Mouse (Mus musculus) lung, postnatal 0 days (tissue): ENCODE results near the gene Krt17. TPM values are rescaled to one million over a fixed set of nuclear protein-coding genes. Genes with fewer than 3 reads are reported as not detected.
A peak's percentile ranks its signal among the peaks of the same experiment; 100 is the strongest.

Source experiments
- ATAC-seq: fragments of 200-750 bp; cut with Nextera tagmentation; 2 replicates; pipeline ENCODE4 v1.8.0; 2017; ENCODE audit warnings: moderate library complexity
- DNase-seq: peaks from one replicate; pipeline ENCODE4 v3.0.0-alpha.2; 2016; ENCODE audit warnings: low spot score
- H3K27ac ChIP-seq: fragments of 300-500 bp; sonication (generic); 2 replicates; pipeline ENCODE4 v1.5.1; 2014; ENCODE audit warnings: antibody characterized with exemption, mild to moderate bottlenecking, low read length, mixed read lengths
- H3K27me3 ChIP-seq: fragments of 300-500 bp; sonication (generic); replicated peaks from 2 replicates; pipeline ENCODE4 v1.6.1; 2014; ENCODE audit warnings: low read length, mixed read lengths; ENCODE audit not compliant: insufficient read depth
- H3K36me3 ChIP-seq: fragments of 300-500 bp; sonication (generic); 2 replicates; pipeline ENCODE4 v1.6.1; 2014; ENCODE audit warnings: low read length, mixed read lengths; ENCODE audit not compliant: insufficient read depth
- H3K4me1 ChIP-seq: fragments of 300-500 bp; sonication (generic); 2 replicates; pipeline ENCODE4 v1.6.1; 2014; ENCODE audit warnings: antibody characterized with exemption, low read depth, low read length, mixed read lengths; ENCODE audit not compliant: insufficient read depth
- H3K4me2 ChIP-seq: fragments of 300-500 bp; sonication (generic); replicated peaks from 2 replicates; pipeline ENCODE4 v1.6.1; 2014; ENCODE audit warnings: low read depth, mild to moderate bottlenecking, low read length, moderate library complexity, mixed read lengths
- H3K4me3 ChIP-seq: fragments of 300-500 bp; sonication (generic); 2 replicates; pipeline ENCODE4 v1.5.1; 2014; ENCODE audit warnings: low read depth, low read length
- H3K9ac ChIP-seq: fragments of 300-500 bp; sonication (generic); replicated peaks from 2 replicates; pipeline ENCODE4 v1.6.1; 2014; ENCODE audit warnings: low read depth, mild to moderate bottlenecking
- H3K9me3 ChIP-seq: fragments of 300-500 bp; sonication (generic); 2 replicates; pipeline ENCODE4 v1.6.1; 2016; ENCODE audit warnings: low read length, mixed read lengths
- CTCF ChIP-seq: IDR thresholded peaks from 2 replicates; pipeline ENCODE4 v1.5.1; 2016; ENCODE audit warnings: antibody characterized with exemption, mild to moderate bottlenecking
- EP300 ChIP-seq: IDR thresholded peaks from 2 replicates; pipeline ENCODE4 v1.6.1; 2016; ENCODE audit warnings: antibody characterized with exemption, mild to moderate bottlenecking, control low read depth
- WGBS: fragments of 180-500 bp; shearing (Covaris S2); extraction: QIAGEN DNeasy Blood & Tissue Kit; methylation state at CpG from one replicate; pipeline ENCODE4 v1.1.7; 2014; 5-methylcytosine and 5-hydroxymethylcytosine counted together
- polyA plus RNA-seq: library from polyadenylated mRNA; unstranded; fragments of >200 nt; fragmentation: Nextera tagmentation; extraction: Ambion mirVana; gene quantifications from 2 replicates; pipeline ENCODE4 v1.2.1, GENCODE M21; 2015

The Krt17 gene
- polyA plus RNA-seq, 1 experiment from 2014 or later: 0.58 TPM

GRCm38 (mm10) chr11:100282549-100282948, 21.7 kb upstream of the Krt17 start:
- no peaks in the 10 kb centered on the region for H3K36me3 ChIP-seq
- no peak overlapping the region for H3K27ac ChIP-seq
- TF ChIP-seq EP300 (no peak), CTCF (peak; percentile 91)
- no peak overlapping the region for H3K9ac ChIP-seq
- 25% methylated on average over 10 of the region's 10 CpGs for WGBS
- H3K4me2 ChIP-seq: no peak overlapping the region
- ATAC-seq (peak; percentile 16; the same call in 1 of the 2 replicates), DNase-seq (peak; percentile 84)
- H3K27me3 ChIP-seq: no peaks in the 10 kb centered on the region
- no peaks in the 10 kb centered on the region; the same call in 1 of the 2 replicates for H3K4me1 ChIP-seq
- no peaks in the 10 kb centered on the region for H3K9me3 ChIP-seq
- no peak overlapping the region for H3K4me3 ChIP-seq

GRCm38 (mm10) chr11:100281596-100282544, 21.0 kb upstream of the Krt17 start:
- Histone ChIP-seq H3K27me3 (no peaks in the 10 kb centered on the region), H3K9ac (no peak overlapping the region), H3K4me2 (no peak overlapping the region), H3K4me3 (no peak overlapping the region), H3K36me3 (no peaks in the 10 kb centered on the region), H3K4me1 (no peaks in the 10 kb centered on the region; the same call in 1 of the 2 replicates), H3K9me3 (no peaks in the 10 kb centered on the region), H3K27ac (no peak overlapping the region)
- 20% methylated on average over 11 of the region's 11 CpGs for WGBS
- TF ChIP-seq CTCF: peak; percentile 96
- no peak for TF ChIP-seq EP300
- DNase-seq (peak; percentile 79), ATAC-seq (peak; percentile 25)

DNA sequence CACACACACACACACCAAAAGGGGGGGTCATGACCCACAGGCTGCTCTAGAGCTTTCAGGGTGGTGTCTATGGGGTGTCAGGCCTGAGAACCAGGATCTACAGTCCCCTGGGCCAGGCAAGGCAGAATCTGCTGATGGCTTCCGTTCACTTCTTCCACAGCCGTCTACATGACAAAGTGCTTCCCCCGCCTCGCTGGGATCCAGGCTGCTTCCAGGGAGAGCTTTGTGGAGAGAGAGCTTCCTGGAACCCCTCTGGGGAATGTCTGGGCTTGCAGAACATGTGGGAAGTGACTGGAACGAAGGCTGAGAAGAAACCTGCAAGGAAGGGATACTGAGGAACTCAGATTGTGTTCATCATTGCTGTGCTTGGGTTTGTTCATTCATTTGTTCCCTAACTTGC, 17.9 kb upstream of the Krt17 start:
- WGBS: 36% methylated on average over 5 of the region's 5 CpGs

GRCm38 (mm10) chr11:100277726-100278480, 17.1 kb upstream of the Krt17 start:
- H3K27ac ChIP-seq: no peak overlapping the region
- no peak for ATAC-seq
- no peak overlapping the region for H3K4me2 ChIP-seq
- H3K4me1 ChIP-seq: no peaks in the 10 kb centered on the region
- H3K27me3 ChIP-seq: no peaks in the 10 kb centered on the region
- DNase-seq: no peak
- no peak overlapping the region for H3K9ac ChIP-seq
- no peaks in the 10 kb centered on the region for H3K9me3 ChIP-seq
- WGBS: 47% methylated on average over 15 of the region's 15 CpGs
- H3K4me3 ChIP-seq: no peak overlapping the region
- TF ChIP-seq CTCF: no peak
- TF ChIP-seq EP300: no peak
- H3K36me3 ChIP-seq: no peaks in the 10 kb centered on the region

More for the DNA sequence above, 17.9 kb upstream of the Krt17 start:
- Histone ChIP-seq H3K4me2 (no peak overlapping the region), H3K9me3 (no peaks in the 10 kb centered on the region), H3K9ac (no peak overlapping the region), H3K27me3 (no peaks in the 10 kb centered on the region), H3K4me1 (no peaks in the 10 kb centered on the region), H3K27ac (no peak overlapping the region), H3K4me3 (no peak overlapping the region), H3K36me3 (no peaks in the 10 kb centered on the region)
- TF ChIP-seq CTCF (no peak), EP300 (no peak)
- DNase-seq (no peak), ATAC-seq (no peak)

GRCm38 (mm10) chr11:100275466-100275865, 14.6 kb upstream of the Krt17 start:
- no peak overlapping the region for H3K9ac ChIP-seq
- H3K36me3 ChIP-seq: no peaks in the 10 kb centered on the region
- ATAC-seq (no peak), DNase-seq (no peak)
- H3K27me3 ChIP-seq: no peaks in the 10 kb centered on the region
- no peak overlapping the region for H3K4me2 ChIP-seq
- WGBS: 71% methylated on average over 5 of the region's 5 CpGs
- no peaks in the 10 kb centered on the region for H3K9me3 ChIP-seq
- H3K4me1 ChIP-seq: no peaks in the 10 kb centered on the region
- no peak for TF ChIP-seq CTCF
- TF ChIP-seq EP300: no peak
- H3K27ac ChIP-seq: no peak overlapping the region
- no peak overlapping the region for H3K4me3 ChIP-seq

DNA sequence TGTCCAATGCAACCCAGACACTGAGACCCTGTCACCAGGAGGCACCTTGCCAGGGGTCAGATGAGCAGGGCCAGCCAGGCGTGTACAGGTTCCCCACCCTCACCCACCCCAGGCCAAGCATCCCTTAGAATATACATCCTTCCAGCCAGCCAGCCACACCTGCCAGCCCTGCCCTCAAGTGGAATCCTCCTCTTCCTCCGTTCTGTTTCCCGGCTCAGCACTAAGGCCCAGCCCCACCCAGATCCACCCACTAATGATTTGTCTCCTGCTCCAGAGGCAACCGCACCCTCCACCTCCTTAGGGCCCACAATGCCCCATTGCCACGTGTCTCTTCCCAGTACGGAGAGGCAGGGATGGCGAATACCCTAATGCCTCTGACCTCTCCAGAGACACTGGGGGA, 13.9 kb upstream of the Krt17 start:
- ATAC-seq: no peak

More for the DNA sequence above, 13.9 kb upstream of the Krt17 start:
- DNase-seq: no peak
- Histone ChIP-seq H3K9me3 (no peaks in the 10 kb centered on the region), H3K27ac (no peak overlapping the region), H3K4me1 (no peaks in the 10 kb centered on the region), H3K4me2 (no peak overlapping the region), H3K27me3 (no peaks in the 10 kb centered on the region), H3K4me3 (no peak overlapping the region), H3K36me3 (no peaks in the 10 kb centered on the region), H3K9ac (no peak overlapping the region)
- 68% methylated on average over 7 of the region's 7 CpGs for WGBS
- TF ChIP-seq EP300 (no peak), CTCF (no peak)
